Mouse (Mus musculus) bone marrow macrophage, adult 2 months (primary cell): Measurements from ENCODE around the gene Atp6v0e.

Experiments
- CTCF ChIP-seq: IDR thresholded peaks from 2 replicates; pipeline ENCODE4 v1.5.1; 2012; ENCODE audit warnings: low read depth, mild to moderate bottlenecking, low read length, moderate library complexity
- POLR2A ChIP-seq: IDR thresholded peaks from 2 replicates; pipeline ENCODE4 v1.6.1; 2012; ENCODE audit warnings: mild to moderate bottlenecking, low read depth, low read length, borderline replicate concordance

GRCm38 (mm10) chr17:26707066-26707465 lies 44.0 kb downstream of the Atp6v0e start:
- TF ChIP-seq CTCF (no peak), POLR2A (no peak)
